Mouse (Mus musculus) hindbrain, embryonic 14.5 days (tissue): ENCODE measurements around the gene Fam185a. TPM values are rescaled to one million over a fixed set of nuclear protein-coding genes. Genes with fewer than 3 reads are reported as not detected.

Source experiments
- ATAC-seq: fragments of 200-750 bp; cut with Nextera tagmentation; 2 replicates; pipeline ENCODE4 v1.8.0; 2017; ENCODE audit warnings: moderate number of reproducible peaks, mild to moderate bottlenecking, moderate TSS enrichment, moderate library complexity; ENCODE audit not compliant: low FRiP score
- DNase-seq: peaks from one replicate; pipeline ENCODE4 v3.0.0-alpha.2; 2015; ENCODE audit warnings: low spot score
- H3K27ac ChIP-seq: fragments of 300-500 bp; sonication (generic); 2 replicates; pipeline ENCODE4 v1.5.1; 2014; ENCODE audit warnings: mild to moderate bottlenecking, moderate library complexity
- H3K27me3 ChIP-seq: fragments of 300-500 bp; sonication (generic); 2 replicates; pipeline ENCODE4 v1.6.1; 2014; ENCODE audit warnings: mild to moderate bottlenecking, low read length, mixed read lengths; ENCODE audit not compliant: control insufficient read depth, insufficient read depth
- H3K36me3 ChIP-seq: fragments of 300-500 bp; sonication (generic); replicated peaks from 2 replicates; pipeline ENCODE4 v1.6.1; 2014; ENCODE audit not compliant: control insufficient read depth, insufficient read depth
- H3K4me1 ChIP-seq: fragments of 300-500 bp; sonication (generic); replicated peaks from 2 replicates; pipeline ENCODE4 v1.6.1; 2014; ENCODE audit warnings: antibody characterized with exemption, low read length, mixed read lengths; ENCODE audit not compliant: control insufficient read depth, insufficient read depth
- H3K4me2 ChIP-seq: fragments of 300-500 bp; sonication (generic); replicated peaks from 2 replicates; pipeline ENCODE4 v1.6.1; 2014; ENCODE audit warnings: mild to moderate bottlenecking, moderate library complexity
- H3K4me3 ChIP-seq: fragments of 300-500 bp; sonication (generic); replicated peaks from 2 replicates; pipeline ENCODE4 v1.5.1; 2014; ENCODE audit warnings: mild to moderate bottlenecking, low read length
- H3K9ac ChIP-seq: fragments of 300-500 bp; sonication (generic); 2 replicates; pipeline ENCODE4 v1.6.1; 2014
- H3K9me3 ChIP-seq: fragments of 300-500 bp; sonication (generic); 2 replicates; pipeline ENCODE4 v1.6.1; 2016; ENCODE audit warnings: low read length; ENCODE audit not compliant: control insufficient read depth
- WGBS: fragments of 180-500 bp; shearing (Covaris S2); extraction: QIAGEN DNeasy Blood & Tissue Kit; methylation state at CpG from one replicate; pipeline ENCODE4 v1.1.7; 2014; 5-methylcytosine and 5-hydroxymethylcytosine counted together
- polyA plus RNA-seq: library from polyadenylated mRNA; unstranded; fragments of >200 nt; fragmentation: Nextera tagmentation; extraction: Ambion mirVana; gene quantifications from 2 replicates; pipeline ENCODE4 v1.2.1, GENCODE M21; 2014

The Fam185a gene
- polyA plus RNA-seq, 1 experiment from 2014 or later, result 9.5 TPM

DNA sequence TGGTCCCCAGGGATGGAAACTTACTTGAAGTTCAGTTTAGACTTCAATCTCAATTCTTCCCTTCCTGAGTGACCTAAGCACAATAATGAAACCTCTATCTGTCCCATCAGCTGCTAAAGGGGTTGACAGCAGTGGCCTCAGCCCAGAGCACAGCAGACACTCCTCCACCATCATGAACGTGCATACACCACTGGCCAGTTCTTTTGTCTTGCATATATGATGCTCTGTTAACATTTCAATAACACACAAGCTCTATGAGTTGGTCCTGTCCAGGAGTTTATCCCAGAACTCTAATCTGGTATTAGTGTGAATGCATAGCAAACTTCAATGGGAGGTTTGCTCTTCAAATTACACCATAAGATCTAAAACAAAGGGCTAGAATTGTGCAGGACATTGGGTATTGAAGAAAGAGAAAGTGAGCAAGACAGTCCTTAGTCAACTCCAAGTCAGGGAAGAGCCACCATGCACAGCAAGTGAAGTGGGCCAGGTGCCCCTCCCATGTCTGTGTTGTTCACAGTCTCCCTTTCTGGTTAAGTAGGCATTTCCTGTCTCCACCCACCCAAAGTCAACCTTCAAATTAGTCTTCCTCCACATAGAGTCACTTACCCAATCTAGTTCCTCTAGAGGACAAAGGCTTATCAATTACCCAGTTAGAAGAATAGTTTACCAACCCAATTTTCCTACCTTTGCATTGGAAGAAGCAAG is 10.5 kb upstream of the Fam185a start:
- no peak overlapping the region for H3K4me3 ChIP-seq
- H3K36me3 ChIP-seq, result no peaks in the 10 kb centered on the region
- H3K9me3 ChIP-seq, result no peaks in the 10 kb centered on the region
- H3K4me1 ChIP-seq, result no peaks in the 10 kb centered on the region
- no peak overlapping the region for H3K4me2 ChIP-seq
- 59% methylated on average over 1 of the region's 1 CpGs for WGBS
- H3K27me3 ChIP-seq, result no peaks in the 10 kb centered on the region
- H3K27ac ChIP-seq, result no peak overlapping the region
- ATAC-seq (no peak), DNase-seq (no peak)
- no peak overlapping the region for H3K9ac ChIP-seq

DNA sequence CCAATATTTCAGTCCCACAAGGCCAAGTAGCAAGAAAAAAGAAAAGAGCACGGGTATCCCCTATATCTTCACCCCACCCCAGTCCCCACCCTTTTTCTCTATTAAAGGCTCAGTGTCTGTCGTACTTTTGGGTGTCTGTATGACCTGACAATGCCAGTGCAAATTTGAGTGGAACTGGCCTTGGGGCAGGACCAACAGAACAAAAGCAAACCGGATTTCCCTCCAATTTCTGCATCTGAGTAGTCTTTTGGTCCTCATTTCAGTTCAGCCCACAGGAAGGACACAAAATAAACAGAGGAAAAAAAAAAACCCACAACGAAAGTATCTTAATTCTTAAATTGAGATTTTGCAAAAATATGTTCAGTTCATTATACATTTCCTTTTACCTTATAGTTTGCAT is 6.1 kb upstream of the Fam185a start:
- DNase-seq (no peak), ATAC-seq (no peak)
- H3K4me3 ChIP-seq, result no peak overlapping the region
- no peaks in the 10 kb centered on the region for H3K9me3 ChIP-seq
- 72% methylated on average over 4 of the region's 4 CpGs for WGBS
- H3K9ac ChIP-seq, result no peak overlapping the region
- no peak overlapping the region for H3K27ac ChIP-seq
- H3K4me1 ChIP-seq, result no peaks in the 10 kb centered on the region
- no peaks in the 10 kb centered on the region for H3K27me3 ChIP-seq
- H3K4me2 ChIP-seq, result no peak overlapping the region
- no peaks in the 10 kb centered on the region for H3K36me3 ChIP-seq

DNA sequence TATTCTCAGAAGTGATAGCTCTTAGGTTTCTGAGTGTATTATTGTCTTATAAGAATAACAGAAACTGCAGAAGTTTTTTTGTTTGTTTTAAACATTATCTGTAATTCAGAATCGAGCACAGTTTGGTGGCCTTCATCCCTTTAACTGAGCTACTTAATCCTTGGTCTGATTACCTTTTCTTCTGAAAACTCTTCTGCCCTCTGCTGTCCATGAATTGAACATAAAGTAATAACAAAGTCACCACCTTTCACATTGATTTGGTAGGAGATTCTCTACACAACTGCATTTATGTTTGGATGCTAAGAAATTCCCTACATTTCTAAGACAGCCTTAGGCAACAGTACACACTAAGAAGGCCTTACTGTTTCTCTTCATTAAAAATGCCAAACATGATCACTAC is 4.1 kb upstream of the Fam185a start:
- DNase-seq (peak; percentile 60), ATAC-seq (no peak)
- 67% methylated on average over 1 of the region's 1 CpGs for WGBS
- Histone ChIP-seq H3K9ac (no peak overlapping the region), H3K4me3 (no peak overlapping the region), H3K9me3 (no peaks in the 10 kb centered on the region), H3K4me1 (peaks cover 2% of the 10 kb centered on the region; the same call in 1 of the 2 replicates), H3K27me3 (no peaks in the 10 kb centered on the region), H3K4me2 (no peak overlapping the region), H3K36me3 (no peaks in the 10 kb centered on the region), H3K27ac (no peak overlapping the region)

DNA sequence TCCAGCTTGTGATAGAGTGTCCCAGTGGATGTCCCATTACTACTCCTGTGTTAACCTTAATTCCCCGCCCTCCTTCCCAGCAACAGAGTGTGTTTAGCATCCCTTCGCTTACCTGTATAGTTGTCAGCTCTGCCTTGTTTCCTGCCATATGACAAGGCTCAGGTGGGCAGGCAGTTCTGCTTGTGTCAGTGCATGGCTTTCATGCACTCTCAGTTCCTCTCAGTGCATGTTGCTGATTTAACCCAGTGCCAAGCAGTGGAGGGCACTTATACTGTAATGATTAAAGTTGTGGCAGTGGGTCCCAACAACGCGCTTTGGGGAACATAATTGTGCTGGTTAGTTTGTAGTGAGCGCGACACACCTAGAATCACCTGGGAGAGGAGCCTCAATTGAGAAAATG is 1.9 kb downstream of the Fam185a start:
- no peak for DNase-seq
- 95% methylated on average over 6 of the region's 6 CpGs for WGBS
- Histone ChIP-seq H3K36me3 (no peaks in the 10 kb centered on the region), H3K27ac (no peak overlapping the region), H3K27me3 (no peaks in the 10 kb centered on the region), H3K9me3 (no peaks in the 10 kb centered on the region), H3K4me2 (peak overlapping the region; percentile 97; the same call in 1 of the 2 replicates), H3K4me3 (peak overlapping the region; percentile 86; the same call in 1 of the 2 replicates), H3K9ac (no peak overlapping the region), H3K4me1 (peaks cover 11% of the 10 kb centered on the region; the same call in 1 of the 2 replicates)
- ATAC-seq, result no peak

DNA sequence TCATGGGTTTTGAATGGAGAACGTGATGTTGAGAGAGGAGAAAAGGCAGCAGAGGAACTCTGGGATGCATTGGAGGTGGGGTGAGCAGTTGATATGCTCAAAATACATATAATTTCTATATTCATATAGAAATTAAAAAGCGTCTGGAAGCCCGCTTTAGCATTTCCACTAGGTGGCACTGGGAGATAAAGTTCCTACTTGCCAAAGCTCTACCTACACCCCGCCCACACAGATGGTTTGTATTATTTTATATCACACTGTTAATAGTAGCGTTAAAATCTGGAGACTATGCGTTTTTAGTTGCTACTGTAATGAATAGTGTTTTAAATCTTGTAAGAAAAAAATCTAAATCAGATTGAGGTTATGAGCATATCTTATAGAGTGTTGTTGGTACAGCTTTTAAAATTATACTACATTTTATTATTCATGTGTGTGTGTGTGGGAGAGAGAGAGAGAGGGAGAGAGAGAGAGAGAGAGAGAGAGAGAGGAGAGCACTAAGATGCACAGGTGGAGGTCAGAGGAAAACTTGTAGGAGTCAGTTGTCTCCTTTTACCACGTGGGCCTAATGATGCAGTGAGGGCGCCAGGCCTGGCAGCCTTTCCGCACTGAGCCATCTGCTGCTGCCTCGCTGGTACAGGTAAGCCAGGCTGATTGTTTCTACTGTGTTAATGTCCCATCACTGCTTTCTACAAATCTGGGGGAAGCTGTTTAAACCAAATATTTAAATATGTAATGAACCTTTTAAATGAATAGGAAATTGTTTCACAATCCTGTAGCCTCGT is 9.6 kb downstream of the Fam185a start:
- WGBS, result 77% methylated on average over 11 of the region's 11 CpGs
- H3K9me3 ChIP-seq, result no peaks in the 10 kb centered on the region
- peak; percentile 57; the same call in 1 of the 2 replicates for ATAC-seq

DNA sequence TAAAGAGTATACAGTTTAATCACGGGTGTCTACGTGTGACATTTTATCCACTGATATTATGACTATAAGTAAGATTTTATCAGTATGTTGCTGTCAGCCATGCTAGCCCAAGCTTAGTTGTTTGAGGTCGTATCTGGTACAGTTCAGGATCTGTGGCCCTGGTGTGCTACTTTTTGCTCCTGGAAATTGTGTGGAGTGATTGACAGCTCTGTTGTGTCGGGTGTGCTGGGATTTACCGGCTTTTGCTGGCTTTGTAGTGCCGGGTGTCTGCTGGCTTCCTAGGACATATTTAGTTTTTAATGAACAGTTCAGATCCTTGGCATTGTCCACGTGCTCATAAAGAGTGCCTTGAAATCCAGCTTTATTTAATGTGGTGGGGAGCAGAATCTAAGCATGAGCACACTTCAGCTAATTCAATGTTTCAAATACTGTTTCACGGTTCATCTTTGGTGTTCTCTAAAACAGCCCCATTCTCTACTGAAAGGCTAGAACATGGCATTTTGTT is 11.8 kb downstream of the Fam185a start:
- Histone ChIP-seq H3K4me2 (no peak overlapping the region), H3K9me3 (no peaks in the 10 kb centered on the region), H3K27ac (no peak overlapping the region), H3K4me1 (no peaks in the 10 kb centered on the region), H3K9ac (no peak overlapping the region), H3K27me3 (no peaks in the 10 kb centered on the region), H3K36me3 (no peaks in the 10 kb centered on the region), H3K4me3 (no peak overlapping the region)
- ATAC-seq (no peak), DNase-seq (no peak)
- 53% methylated on average over 8 of the region's 8 CpGs for WGBS

More for the DNA sequence above, 9.6 kb downstream of the Fam185a start:
- Histone ChIP-seq H3K4me1 (no peaks in the 10 kb centered on the region), H3K36me3 (no peaks in the 10 kb centered on the region), H3K27ac (no peak overlapping the region), H3K4me2 (no peak overlapping the region), H3K4me3 (no peak overlapping the region), H3K27me3 (no peaks in the 10 kb centered on the region), H3K9ac (no peak overlapping the region)
- DNase-seq, result peak; percentile 64

DNA sequence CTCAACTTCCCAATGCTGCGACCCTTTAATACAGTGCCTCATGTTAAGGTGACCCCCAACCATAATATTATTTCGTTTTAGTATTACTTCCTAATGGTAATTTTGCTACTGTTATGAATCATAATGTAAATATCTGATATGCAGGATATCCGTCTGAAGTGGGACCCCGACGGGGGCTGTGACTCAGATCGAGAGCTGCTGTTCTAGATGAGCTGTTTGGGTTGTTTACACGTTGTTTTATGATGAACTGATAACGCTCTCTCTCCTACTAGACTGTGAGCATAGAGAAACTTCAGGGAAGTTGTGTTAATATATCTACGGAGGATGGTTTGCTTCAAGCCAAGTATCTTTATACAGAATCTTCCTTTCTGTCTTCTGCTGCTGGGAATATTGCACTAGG is 13.7 kb downstream of the Fam185a start:
- Histone ChIP-seq H3K4me2 (no peak overlapping the region), H3K9me3 (no peaks in the 10 kb centered on the region), H3K9ac (no peak overlapping the region), H3K27ac (no peak overlapping the region), H3K27me3 (no peaks in the 10 kb centered on the region), H3K36me3 (no peaks in the 10 kb centered on the region), H3K4me3 (no peak overlapping the region), H3K4me1 (no peaks in the 10 kb centered on the region)
- 94% methylated on average over 9 of the region's 9 CpGs for WGBS
- DNase-seq (no peak), ATAC-seq (no peak)

DNA sequence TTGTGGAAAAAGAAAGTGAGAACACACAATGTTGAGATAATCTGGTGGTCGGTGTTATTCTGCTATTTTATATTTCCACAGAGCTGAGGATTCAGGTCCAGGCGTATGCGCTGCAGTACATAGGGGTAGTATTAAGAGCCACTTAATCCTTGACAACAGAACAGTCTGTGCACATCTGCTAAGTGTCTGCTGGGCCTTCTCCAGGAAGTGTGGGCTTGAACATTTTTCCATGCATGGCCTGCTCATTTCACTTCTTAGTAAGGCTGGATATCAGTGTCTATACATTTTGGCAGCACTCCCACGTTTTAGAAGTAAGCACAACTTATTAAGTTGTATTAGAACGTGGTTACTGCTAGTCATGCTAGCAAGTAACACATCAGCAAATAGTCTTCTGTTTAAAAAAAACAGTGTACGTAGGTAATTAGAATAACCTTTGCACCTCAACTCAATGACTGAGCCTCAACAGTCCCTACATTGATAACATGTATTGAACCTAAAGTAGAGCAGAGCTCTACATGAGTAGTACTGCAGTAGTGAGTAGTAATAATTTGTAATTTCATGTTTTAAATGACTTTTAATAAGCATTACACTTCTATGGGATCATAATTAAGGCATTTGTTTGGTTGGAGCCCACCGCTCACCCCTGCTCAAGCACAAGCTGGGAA is 14.8 kb downstream of the Fam185a start:
- WGBS, result 92% methylated on average over 7 of the region's 7 CpGs
- Histone ChIP-seq H3K4me1 (no peaks in the 10 kb centered on the region), H3K9ac (no peak overlapping the region), H3K9me3 (no peaks in the 10 kb centered on the region), H3K27me3 (no peaks in the 10 kb centered on the region), H3K4me2 (no peak overlapping the region), H3K36me3 (no peaks in the 10 kb centered on the region), H3K4me3 (no peak overlapping the region), H3K27ac (no peak overlapping the region)
- DNase-seq (no peak), ATAC-seq (no peak)
